Mouse (Mus musculus) ES-CJ7 (cell line): ENCODE data around the gene Nxf2.
"Not testable (repeated sequence)": the region's sequence is repeated elsewhere in the genome, so short reads cannot be mapped to it uniquely, and the experiment has no call there.

Experiments
- DNase-seq: peaks from one replicate; pipeline ENCODE4 v3.0.0; 2011; ENCODE audit warnings: low read depth, low spot score

Nxf2 gene

GRCm38 (mm10) chrX:134964546-134964945 is at the start of gene Nxf2:
TSS of gene Nxf2 (minus strand) at chrX:134964754.
- DNase-seq = peak; percentile 1

GRCm38 (mm10) chrX:135011381-135011780 is 46.8 kb upstream of the Nxf2 start:
- no peak for DNase-seq

GRCm38 (mm10) chrX:135009471-135009815 is 44.9 kb upstream of the Nxf2 start:
- DNase-seq = no peak

GRCm38 (mm10) chrX:135008720-135009470 is 44.3 kb upstream of the Nxf2 start, which contains the start of gene Zmat1:
TSS of gene Zmat1 (minus strand) at chrX:135009209.
- DNase-seq = peak; percentile 90

- DNase-seq = no peak
Measured at GRCm38 (mm10) chrX:135008021-135008420, 43.5 kb upstream of the Nxf2 start.

- peak; percentile 68 for DNase-seq
Measured at GRCm38 (mm10) chrX:134963305-134964094, 1.1 kb downstream of the Nxf2 start.

GRCm38 (mm10) chrX:134930361-134930760 is 34.2 kb downstream of the Nxf2 start:
- DNase-seq = peak; percentile 2

GRCm38 (mm10) chrX:134929927-134930326 is 34.6 kb downstream of the Nxf2 start:
- DNase-seq = no peak

GRCm38 (mm10) chrX:134925058-134925457 is 39.5 kb downstream of the Nxf2 start:
- DNase-seq = peak; percentile 6

- DNase-seq = no peak
Measured at GRCm38 (mm10) chrX:134923675-134924424, 40.7 kb downstream of the Nxf2 start.

- DNase-seq = no peak
Measured at GRCm38 (mm10) chrX:134919220-134919619, 45.3 kb downstream of the Nxf2 start.

GRCm38 (mm10) chrX:134915745-134916144 is 48.8 kb downstream of the Nxf2 start:
- DNase-seq = no peak

GRCm38 (mm10) chrX:134915315-134915714 is 49.2 kb downstream of the Nxf2 start:
- not testable (repeated sequence) for DNase-seq

GRCm38 (mm10) chrX:134914851-134915250 is 49.7 kb downstream of the Nxf2 start:
- no peak for DNase-seq

GRCm38 (mm10) chrX:134913234-134913936 is 51.2 kb downstream of the Nxf2 start:
- no peak for DNase-seq

- DNase-seq = no peak
Measured at GRCm38 (mm10) chrX:134912805-134913204, 51.7 kb downstream of the Nxf2 start.

- DNase-seq = no peak
Measured at GRCm38 (mm10) chrX:134910345-134910744, 54.2 kb downstream of the Nxf2 start.
